Mouse (Mus musculus) ovary, adult 10 weeks (tissue): ENCODE measurements around the gene BC003965. TPM values are rescaled to one million over a fixed set of nuclear protein-coding genes. Genes with fewer than 3 reads are reported as not detected.

Experiments
- polyA plus RNA-seq: library from polyadenylated mRNA; stranded (reverse); fragments of 350-450 nt; fragmentation: Illumina TruSeq; extraction: RNeasy Lipid Tissue Mini Kit (QIAGEN cat#74804); gene quantifications from one replicate; pipeline ENCODE4 v1.2.3, GENCODE M21; 2014

BC003965 gene
- 19.2 TPM for polyA plus RNA-seq

DNA sequence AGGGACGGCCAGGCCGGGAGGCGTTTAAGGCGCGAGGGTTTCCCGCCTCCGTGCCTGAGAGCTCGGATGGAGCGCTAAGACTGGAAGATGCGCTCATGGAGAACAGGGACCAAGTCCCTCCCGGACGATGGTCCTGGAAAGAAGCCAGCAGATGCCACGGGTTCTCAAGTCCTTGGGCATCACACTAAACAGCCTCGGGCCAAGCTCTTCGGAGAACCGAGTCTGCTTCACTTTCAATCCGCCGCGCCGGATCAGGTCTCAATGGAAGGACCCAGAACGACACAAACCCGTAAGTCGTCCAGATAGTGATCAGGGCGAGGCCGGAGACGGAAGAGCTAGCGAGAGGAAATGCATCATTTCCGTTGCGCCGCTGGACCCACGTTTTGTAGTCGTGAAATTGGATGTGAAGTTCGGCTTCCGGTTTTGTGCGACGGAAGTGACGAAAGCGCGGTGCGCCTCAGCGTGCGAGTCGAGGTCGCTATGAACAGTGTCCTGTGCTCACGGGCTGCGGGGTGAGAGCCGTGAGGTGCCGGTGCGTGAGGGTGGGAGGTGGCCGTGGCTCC, at the start of gene BC003965:
Gene BC003965 (plus strand): TSS at position 426 of the 563 bp plus-strand sequence.

DNA sequence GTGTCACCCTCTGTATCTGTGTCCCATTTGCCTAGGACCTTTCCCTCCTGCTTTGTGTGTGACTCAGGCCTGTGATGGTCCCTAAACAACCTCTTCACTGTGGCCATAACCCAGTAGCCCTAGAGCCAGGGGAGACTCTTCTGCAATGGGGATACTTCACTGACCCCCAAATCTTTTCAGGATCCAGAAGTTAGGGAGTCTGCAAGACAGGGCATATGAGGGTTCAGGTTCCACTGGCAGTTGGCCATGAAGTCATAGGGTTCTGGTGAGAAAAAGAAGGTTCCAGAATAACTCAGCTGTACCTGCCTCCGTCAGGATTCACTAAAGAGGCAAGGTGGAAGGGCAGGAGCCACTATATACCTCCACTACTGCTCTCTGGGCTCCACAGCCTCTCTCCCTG, 22.2 kb upstream of the BC003965 start, which contains the start of gene Ccdc154:
Gene Ccdc154 (plus strand): TSS at position 301 of the 400 bp plus-strand sequence.

DNA sequence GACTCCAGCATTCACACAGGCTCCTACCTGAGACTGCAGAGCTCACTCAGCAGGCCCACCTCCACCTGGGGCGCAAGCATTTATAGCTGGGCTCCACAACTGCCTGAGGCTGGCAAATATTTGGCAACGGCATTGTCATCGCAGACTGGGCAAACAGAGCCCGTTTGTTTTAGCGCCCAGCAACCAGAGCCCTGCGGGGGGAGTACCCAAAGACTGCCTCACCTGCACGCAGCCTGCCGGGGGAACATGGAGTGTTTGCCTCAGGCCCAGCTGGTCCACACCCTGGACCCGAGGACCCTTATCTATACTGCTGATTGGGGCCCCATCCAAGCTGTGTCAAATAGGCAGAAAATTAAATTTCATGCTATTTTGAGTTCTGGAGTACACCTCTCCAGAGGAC, 8.9 kb upstream of the BC003965 start, which contains the start of gene Gm38655:
Gene Gm38655 (minus strand): TSS at position 61 of the 400 bp plus-strand sequence.

DNA sequence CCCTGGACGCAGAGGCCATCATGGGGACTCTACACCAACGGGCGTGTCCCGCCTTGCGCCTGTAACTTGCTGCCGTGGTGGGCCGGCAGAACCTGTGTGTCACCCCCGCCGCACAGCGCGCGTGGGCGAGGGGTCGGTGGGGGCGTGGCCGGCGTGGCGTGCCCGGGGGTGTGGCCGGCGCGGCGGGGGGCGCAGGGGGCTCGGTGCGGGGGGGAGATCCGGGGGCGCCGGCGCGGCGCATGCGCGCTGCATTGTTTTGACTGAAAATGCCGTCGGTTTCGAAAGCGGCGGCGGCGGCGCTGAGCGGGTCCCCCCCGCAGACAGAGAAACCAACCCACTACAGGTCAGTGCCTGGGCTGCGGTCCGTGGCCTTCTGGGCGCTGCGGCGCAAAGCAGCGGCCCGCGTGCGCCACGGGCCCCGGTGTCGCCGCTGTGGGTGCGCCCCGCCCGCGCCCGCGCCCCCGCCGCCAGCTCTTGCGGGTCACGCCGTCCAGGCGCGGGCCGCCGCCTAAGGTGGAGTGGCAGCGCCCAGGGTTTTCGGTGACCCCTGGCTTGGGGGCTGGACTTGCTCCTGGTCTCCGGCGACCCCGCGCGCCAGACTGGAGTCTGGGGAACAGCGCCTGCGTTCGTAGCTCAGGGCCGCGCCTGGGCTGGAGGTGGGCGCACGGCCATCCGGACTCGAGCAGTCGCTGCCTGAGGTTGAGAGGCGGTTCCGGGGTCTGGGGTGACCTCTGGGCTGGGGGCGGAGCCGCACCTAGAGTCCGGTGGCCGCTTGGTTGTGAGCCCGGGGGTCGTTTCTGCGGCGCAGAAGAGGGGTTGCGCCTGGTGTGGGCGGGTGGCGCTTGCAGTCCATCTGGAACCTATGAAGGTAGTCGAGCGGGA, 4.0 kb downstream of the BC003965 start, which contains the start of gene Unkl:
Gene Unkl (plus strand): TSS at position 248 of the 882 bp plus-strand sequence.

Other genes with a start within 250 kb of the BC003965 start
- 4.4 TPM for gene Mapk8ip3, start 247.6 kb upstream of the BC003965 start, polyA plus RNA-seq
- 90.6 TPM for gene Jpt2, start 223.9 kb upstream of the BC003965 start, polyA plus RNA-seq
- gene Cramp1l, start 168.8 kb upstream of the BC003965 start, polyA plus RNA-seq = 8.0 TPM
- gene Ift140, start 168.5 kb upstream of the BC003965 start, polyA plus RNA-seq = 20.0 TPM
- 8.2 TPM for gene Tmem204, start 101.0 kb upstream of the BC003965 start, polyA plus RNA-seq
- 1.1 TPM for gene Telo2, start 68.6 kb upstream of the BC003965 start, polyA plus RNA-seq
- gene Ptx4, start 63.8 kb upstream of the BC003965 start, polyA plus RNA-seq = not detected
- gene Clcn7, start 51.2 kb upstream of the BC003965 start, polyA plus RNA-seq = 3.7 TPM
- gene Ccdc154, start 22.1 kb upstream of the BC003965 start, polyA plus RNA-seq = not detected
- gene Gm38655, start 9.1 kb upstream of the BC003965 start, polyA plus RNA-seq = not detected
- 22.2 TPM for gene Unkl, start 3.8 kb downstream of the BC003965 start, polyA plus RNA-seq
- 8.4 TPM for gene Gnptg, start 55.6 kb downstream of the BC003965 start, polyA plus RNA-seq
- 4.8 TPM for gene Tsr3, start 55.6 kb downstream of the BC003965 start, polyA plus RNA-seq
- gene Baiap3, start 71.8 kb downstream of the BC003965 start, polyA plus RNA-seq = not detected
- 305 TPM for gene Ube2i, start 90.1 kb downstream of the BC003965 start, polyA plus RNA-seq
- gene Prss34, start 113.8 kb downstream of the BC003965 start, polyA plus RNA-seq = not detected
- gene Prss28, start 124.1 kb downstream of the BC003965 start, polyA plus RNA-seq = not detected
- not detected for gene Prss29, start 134.1 kb downstream of the BC003965 start, polyA plus RNA-seq
- gene Tpsab1, start 161.0 kb downstream of the BC003965 start, polyA plus RNA-seq = not detected
- not detected for gene Tpsb2, start 181.8 kb downstream of the BC003965 start, polyA plus RNA-seq
- gene Tpsg1, start 184.7 kb downstream of the BC003965 start, polyA plus RNA-seq = not detected
- gene Cacna1h, start 249.2 kb downstream of the BC003965 start, polyA plus RNA-seq = 0.66 TPM